Mouse (Mus musculus) forebrain, embryonic 14.5 days (tissue): ENCODE results near the gene Cactin. TPM values are rescaled to one million over a fixed set of nuclear protein-coding genes. Genes with fewer than 3 reads are reported as not detected.

ENCODE experiments used
- ATAC-seq: fragments of 200-750 bp; cut with Nextera tagmentation; 2 replicates; pipeline ENCODE4 v1.8.0; 2017; ENCODE audit warnings: mild to moderate bottlenecking, moderate library complexity
- DNase-seq: peaks from one replicate; pipeline ENCODE4 v3.0.0-alpha.2; 2015; ENCODE audit warnings: low spot score
- H3K27ac ChIP-seq: fragments of 300-500 bp; sonication (generic); 2 replicates; pipeline ENCODE4 v1.5.1; 2014; ENCODE audit warnings: low read depth, mild to moderate bottlenecking, control low read depth, low read length, moderate library complexity
- H3K27me3 ChIP-seq: fragments of 300-500 bp; sonication (generic); replicated peaks from 2 replicates; pipeline ENCODE4 v1.6.1; 2014; ENCODE audit warnings: low read length, control low read depth, mixed read lengths; ENCODE audit not compliant: control insufficient read depth, insufficient read depth
- H3K36me3 ChIP-seq: fragments of 300-500 bp; sonication (generic); 2 replicates; pipeline ENCODE4 v1.6.1; 2014; ENCODE audit warnings: low read length, control low read depth; ENCODE audit not compliant: control insufficient read depth, insufficient read depth
- H3K4me1 ChIP-seq: fragments of 300-500 bp; sonication (generic); 2 replicates; pipeline ENCODE4 v1.6.1; 2014; ENCODE audit warnings: antibody characterized with exemption, low read length, control low read depth; ENCODE audit not compliant: control insufficient read depth, insufficient read depth
- H3K4me2 ChIP-seq: fragments of 300-500 bp; sonication (generic); 2 replicates; pipeline ENCODE4 v1.6.1; 2014; ENCODE audit warnings: mild to moderate bottlenecking, control low read depth, low read length
- H3K4me3 ChIP-seq: fragments of 300-500 bp; sonication (generic); 2 replicates; pipeline ENCODE4 v1.5.1; 2014; ENCODE audit warnings: low read depth, low read length, control low read depth
- H3K9ac ChIP-seq: fragments of 300-500 bp; sonication (generic); 2 replicates; pipeline ENCODE4 v1.6.1; 2014; ENCODE audit warnings: mild to moderate bottlenecking, low read length, control low read depth, moderate library complexity
- H3K9me3 ChIP-seq: fragments of 300-500 bp; sonication (generic); replicated peaks from 2 replicates; pipeline ENCODE4 v1.6.1; 2016; ENCODE audit warnings: low read length, control low read depth, mixed read lengths; ENCODE audit not compliant: control insufficient read depth
- WGBS: fragments of 180-500 bp; shearing (Covaris S2); extraction: QIAGEN DNeasy Blood & Tissue Kit; methylation state at CpG from one replicate; pipeline ENCODE4 v1.1.7; 2014; 5-methylcytosine and 5-hydroxymethylcytosine counted together
- polyA plus RNA-seq: library from polyadenylated mRNA; unstranded; fragments of >200 nt; fragmentation: Nextera tagmentation; extraction: Ambion mirVana; gene quantifications from 2 replicates; pipeline ENCODE4 v1.2.1, GENCODE M21; 2014

The Cactin gene
- polyA plus RNA-seq, 1 experiment from 2014 or later: 16.8 TPM

GRCm38 (mm10) chr10:81286586-81286985, 34.3 kb upstream of the Cactin start:
- no peak for ATAC-seq
- H3K4me1 ChIP-seq: peaks cover 3% of the 10 kb centered on the region; the same call in 1 of the 2 replicates
- no peak overlapping the region for H3K4me2 ChIP-seq

GRCm38 (mm10) chr10:81287513-81288157, 33.3 kb upstream of the Cactin start:
- Histone ChIP-seq H3K4me2 (no peak overlapping the region), H3K9ac (no peak overlapping the region), H3K4me1 (peaks cover 3% of the 10 kb centered on the region; the same call in 1 of the 2 replicates), H3K27ac (no peak overlapping the region), H3K27me3 (peaks cover 7% of the 10 kb centered on the region; the same call in 1 of the 2 replicates), H3K9me3 (no peaks in the 10 kb centered on the region), H3K36me3 (no peaks in the 10 kb centered on the region), H3K4me3 (no peak overlapping the region)
- no peak for DNase-seq
- ATAC-seq: no peak
- 65% methylated on average over 8 of the region's 8 CpGs for WGBS

More at GRCm38 (mm10) chr10:81286586-81286985, 34.3 kb upstream of the Cactin start:
- Histone ChIP-seq H3K36me3 (no peaks in the 10 kb centered on the region), H3K9me3 (no peaks in the 10 kb centered on the region), H3K27ac (no peak overlapping the region), H3K4me3 (no peak overlapping the region), H3K9ac (no peak overlapping the region), H3K27me3 (peaks cover 7% of the 10 kb centered on the region; the same call in 1 of the 2 replicates)
- no peak for DNase-seq
- 52% methylated on average over 6 of the region's 6 CpGs for WGBS

- Histone ChIP-seq H3K9me3 (no peaks in the 10 kb centered on the region), H3K27ac (no peak overlapping the region), H3K36me3 (no peaks in the 10 kb centered on the region), H3K4me1 (peaks cover 3% of the 10 kb centered on the region; the same call in 1 of the 2 replicates), H3K27me3 (peaks cover 4% of the 10 kb centered on the region; the same call in 1 of the 2 replicates), H3K9ac (no peak overlapping the region), H3K4me3 (no peak overlapping the region), H3K4me2 (no peak overlapping the region)
- WGBS: 34% methylated on average over 6 of the region's 6 CpGs
- no peak for ATAC-seq
- no peak for DNase-seq
Observed at GRCm38 (mm10) chr10:81288601-81289000, 32.3 kb upstream of the Cactin start.

GRCm38 (mm10) chr10:81289278-81289677, 31.6 kb upstream of the Cactin start:
- peaks cover 9% of the 10 kb centered on the region for H3K4me1 ChIP-seq
- no peak overlapping the region for H3K4me3 ChIP-seq
- ATAC-seq (no peak), DNase-seq (peak; percentile 81)
- H3K9ac ChIP-seq: no peak overlapping the region
- H3K4me2 ChIP-seq: no peak overlapping the region
- 2% methylated on average over 7 of the region's 7 CpGs for WGBS
- no peaks in the 10 kb centered on the region for H3K9me3 ChIP-seq
- no peaks in the 10 kb centered on the region for H3K36me3 ChIP-seq
- H3K27ac ChIP-seq: no peak overlapping the region
- peaks cover 3% of the 10 kb centered on the region; the same call in 1 of the 2 replicates for H3K27me3 ChIP-seq

GRCm38 (mm10) chr10:81289811-81290210, 31.1 kb upstream of the Cactin start:
- Histone ChIP-seq H3K36me3 (no peaks in the 10 kb centered on the region), H3K4me3 (no peak overlapping the region), H3K9me3 (no peaks in the 10 kb centered on the region), H3K27me3 (peaks cover 2% of the 10 kb centered on the region; the same call in 1 of the 2 replicates), H3K4me2 (no peak overlapping the region), H3K4me1 (peaks cover 15% of the 10 kb centered on the region), H3K27ac (no peak overlapping the region), H3K9ac (no peak overlapping the region)
- no peak for DNase-seq
- WGBS: 65% methylated on average over 14 of the region's 14 CpGs
- ATAC-seq: no peak

GRCm38 (mm10) chr10:81290698-81291460, 30.0 kb upstream of the Cactin start:
- Histone ChIP-seq H3K9ac (peak overlapping the region; percentile 25; the same call in 1 of the 2 replicates), H3K4me2 (no peak overlapping the region)
- WGBS: 11% methylated on average over 24 of the region's 24 CpGs

GRCm38 (mm10) chr10:81291511-81292104, 29.3 kb upstream of the Cactin start, which contains the start of gene Tjp3:
Gene Tjp3 (minus strand): TSS chr10:81291581.
- no peaks in the 10 kb centered on the region for H3K9me3 ChIP-seq
- 75% methylated on average over 9 of the region's 9 CpGs for WGBS
- no peak for ATAC-seq
- H3K4me2 ChIP-seq: no peak within 1 kb of the TSS
- H3K4me3 ChIP-seq: no peak within 1 kb of the TSS
- H3K4me1 ChIP-seq: peaks cover 16% of the 10 kb centered on the region
- H3K9ac ChIP-seq: peak within 1 kb of the TSS; percentile 25; the same call in 1 of the 2 replicates
- 0 out of 2 replicates have a peak within 1 kb of the TSS, but pooled peaks have one; percentile 5 for H3K27ac ChIP-seq
- no peaks in the 10 kb centered on the region for H3K27me3 ChIP-seq
- peaks cover 4% of the 10 kb centered on the region; the same call in 1 of the 2 replicates for H3K36me3 ChIP-seq
- no peak for DNase-seq

More at GRCm38 (mm10) chr10:81290698-81291460, 30.0 kb upstream of the Cactin start:
- peak; percentile 34 for DNase-seq
- H3K36me3 ChIP-seq: peaks cover 4% of the 10 kb centered on the region; the same call in 1 of the 2 replicates
- ATAC-seq: no peak
- no peak overlapping the region for H3K4me3 ChIP-seq
- no peaks in the 10 kb centered on the region for H3K9me3 ChIP-seq
- H3K27me3 ChIP-seq: no peaks in the 10 kb centered on the region
- 0 out of 2 replicates have a peak overlapping the region, but pooled peaks have one; percentile 5 for H3K27ac ChIP-seq
- H3K4me1 ChIP-seq: peaks cover 16% of the 10 kb centered on the region

GRCm38 (mm10) chr10:81292554-81293333, 28.2 kb upstream of the Cactin start, which contains the start of gene Pip5k1c:
Gene Pip5k1c (plus strand): TSS chr10:81292963.
- Histone ChIP-seq H3K4me2 (peak within 1 kb of the TSS; percentile 99), H3K27me3 (no peaks in the 10 kb centered on the region), H3K4me1 (peaks cover 16% of the 10 kb centered on the region), H3K4me3 (peak within 1 kb of the TSS; percentile 56), H3K27ac (peak within 1 kb of the TSS; percentile 88), H3K9me3 (no peaks in the 10 kb centered on the region), H3K9ac (peak within 1 kb of the TSS; percentile 85), H3K36me3 (peaks cover 4% of the 10 kb centered on the region; the same call in 1 of the 2 replicates)
- WGBS: 1% methylated on average over 76 of the region's 80 CpGs
- ATAC-seq (peak; percentile 96), DNase-seq (peak; percentile 99)
